Mouse (Mus musculus): ENCODE measurements at regions not wholly inside any gene's neighbourhood (a gene's known extent, or its start where the extent isn't known, plus 50 kb on each side); places are given as distances from the start of the nearest gene placed in this dataset.
"Not testable (repeated sequence)": the region's sequence is repeated elsewhere in the genome, so short reads cannot be mapped to it uniquely, and the experiment has no call there.

DNA sequence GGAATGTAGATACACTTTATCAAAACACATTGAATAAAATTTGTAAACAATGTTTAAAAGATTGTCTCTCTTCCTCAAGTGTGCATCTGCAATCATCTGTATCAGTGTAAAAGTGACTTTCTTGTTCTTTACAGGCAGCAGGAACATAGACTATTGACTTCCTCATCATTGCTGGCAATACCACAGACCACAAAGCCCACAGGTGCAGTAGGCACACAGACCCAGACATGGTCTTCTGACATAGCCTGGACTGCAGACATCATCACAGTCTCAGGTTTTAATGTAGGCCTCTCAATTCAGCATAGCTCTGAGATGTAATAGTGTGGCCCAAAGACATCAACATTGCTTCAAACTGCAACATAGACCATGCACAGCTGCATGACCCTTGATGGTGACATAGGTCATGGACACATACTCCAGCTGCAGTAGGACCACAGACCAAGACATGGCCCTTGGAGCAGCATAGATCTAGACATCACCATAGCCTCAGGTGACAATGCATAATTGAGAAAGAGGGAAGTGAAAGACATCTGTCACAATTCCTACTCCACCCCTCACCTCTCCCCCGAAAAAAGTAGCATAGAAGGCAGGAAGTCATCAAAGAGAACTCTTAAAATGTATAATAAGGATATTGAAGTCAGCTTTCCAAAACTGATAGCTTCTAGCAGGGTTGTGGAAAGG, 74.1 kb upstream of the Speer2 start:
- DNase-seq (ENCODE audit: low spot score): no peak

DNA sequence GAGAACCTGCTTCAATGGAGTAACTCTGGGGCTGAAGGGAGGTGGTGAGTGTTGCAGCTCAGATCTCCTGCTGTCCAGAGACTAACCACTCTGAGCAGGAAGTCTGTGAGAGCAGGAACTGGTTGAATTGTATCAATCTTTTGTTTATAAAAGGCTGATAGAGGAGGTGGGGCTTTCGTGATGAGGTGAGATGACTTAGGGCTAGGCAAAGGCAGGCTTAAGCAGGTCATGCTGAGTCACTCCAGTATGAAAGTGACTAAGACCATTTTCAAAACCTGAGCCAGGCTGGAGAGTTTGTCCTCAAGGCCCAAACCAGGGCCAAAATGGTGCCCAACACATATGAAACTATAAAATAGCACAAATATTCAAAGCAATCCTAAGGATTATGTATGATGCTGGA, 80.1 kb upstream of the Speer2 start:
- no peak for DNase-seq (ENCODE audit: low spot score)

- DNase-seq (ENCODE audit: low spot score): no peak
These were observed 85.2 kb upstream of the Speer2 start for GRCm38 (mm10) chr16:69948783-69949182.

DNA sequence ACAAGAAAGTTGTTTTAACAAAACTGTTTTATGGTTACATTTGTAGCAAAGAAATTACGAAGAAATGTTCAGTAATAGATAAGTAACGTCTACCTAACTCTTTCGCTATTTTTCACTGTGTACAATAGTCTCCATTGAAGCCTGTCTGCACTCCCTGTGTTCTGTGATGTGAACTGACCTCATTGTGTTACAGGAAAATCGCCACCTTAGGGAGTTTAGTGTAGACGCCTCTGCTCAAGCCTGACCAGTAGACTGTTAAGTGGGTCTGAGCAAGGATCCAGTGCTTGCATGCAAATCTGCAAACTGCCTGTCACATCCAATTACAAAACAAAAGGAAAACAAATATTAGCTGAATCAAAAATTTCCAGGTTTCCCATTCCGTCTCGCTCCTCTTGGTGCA, 85.8 kb upstream of the Speer2 start:
- DNase-seq (ENCODE audit: low spot score): no peak

DNA sequence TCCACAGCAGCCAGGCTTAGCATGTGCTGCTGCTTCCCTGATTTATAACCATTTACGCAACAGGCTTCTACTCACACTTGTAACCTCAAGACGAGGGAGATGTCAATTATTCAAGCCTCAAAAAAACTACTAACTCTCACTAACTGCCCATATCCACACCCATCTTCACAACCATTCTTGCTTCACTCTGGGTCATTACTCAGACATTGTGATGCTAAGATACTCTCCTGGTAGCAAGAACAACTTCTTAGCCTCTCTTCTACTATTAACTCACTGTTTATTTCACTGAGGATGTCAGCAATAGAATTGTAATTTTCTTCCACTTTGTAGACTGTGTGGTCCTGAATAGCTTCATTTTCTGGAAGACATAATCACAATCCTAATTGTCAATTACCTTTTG, 88.0 kb upstream of the Speer2 start:
- no peak for DNase-seq (ENCODE audit: low spot score)

- not testable (repeated sequence) for DNase-seq (ENCODE audit: low spot score)
These were observed 103.0 kb upstream of the Speer2 start for GRCm38 (mm10) chr16:69966561-69966960.

- DNase-seq (ENCODE audit: low spot score): no peak
These were observed 116.4 kb upstream of the Speer2 start for GRCm38 (mm10) chr16:69979813-69980527.

DNA sequence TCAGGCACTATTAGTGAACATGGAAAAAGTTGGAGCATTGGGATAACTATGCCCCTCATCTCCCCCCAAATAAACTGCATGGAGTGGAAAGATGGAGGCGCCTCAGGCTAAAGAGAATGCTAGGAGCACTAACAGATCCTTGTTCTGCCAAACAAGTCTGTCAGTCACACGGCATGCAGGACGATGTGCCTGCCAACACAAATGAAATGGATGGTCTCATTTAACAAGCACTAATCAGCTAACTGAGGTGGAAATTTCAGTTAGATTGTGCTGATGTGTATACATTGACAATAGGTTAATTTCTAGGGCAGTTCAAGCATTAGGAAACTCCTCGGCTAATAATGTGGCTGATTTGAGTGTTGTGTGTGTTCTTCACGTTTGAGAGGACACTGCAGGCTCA, 120.8 kb upstream of the Speer2 start:
- DNase-seq (ENCODE audit: low spot score): no peak

GRCm38 (mm10) chr16:69991907-69992470, 128.4 kb upstream of the Speer2 start:
- DNase-seq (ENCODE audit: low spot score): no peak

DNA sequence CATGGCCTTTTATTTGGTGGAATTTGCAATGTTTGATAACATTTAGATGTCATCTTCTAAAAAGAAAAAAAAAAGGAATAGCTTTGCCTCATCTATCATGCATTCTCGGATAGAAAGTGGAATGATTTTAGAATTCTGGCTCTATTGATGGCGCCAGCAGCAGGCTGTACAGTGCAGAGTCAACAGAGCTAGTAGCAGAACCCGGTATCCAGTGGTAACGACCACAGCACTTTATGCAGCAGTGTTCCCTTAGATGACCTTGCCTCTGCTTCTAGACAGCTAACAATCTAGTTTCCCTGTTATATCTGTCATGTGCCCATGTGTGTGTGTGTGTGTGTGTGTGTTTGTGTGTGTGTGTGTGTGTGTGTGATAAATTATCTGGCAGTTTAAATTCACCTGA, 129.2 kb upstream of the Speer2 start:
- DNase-seq (ENCODE audit: low spot score): no peak

- DNase-seq (ENCODE audit: low spot score): no peak
These were observed 143.3 kb upstream of the Speer2 start for GRCm38 (mm10) chr16:70006863-70007262.

GRCm38 (mm10) chr16:70016980-70017379, 153.4 kb upstream of the Speer2 start:
- no peak for DNase-seq (ENCODE audit: low spot score)

- DNase-seq (ENCODE audit: low spot score): no peak
These were observed 156.0 kb upstream of the Speer2 start for GRCm38 (mm10) chr16:70019564-70019963.

- no peak for DNase-seq (ENCODE audit: low spot score)
These were observed 157.9 kb upstream of the Speer2 start for GRCm38 (mm10) chr16:70021436-70021835.

DNA sequence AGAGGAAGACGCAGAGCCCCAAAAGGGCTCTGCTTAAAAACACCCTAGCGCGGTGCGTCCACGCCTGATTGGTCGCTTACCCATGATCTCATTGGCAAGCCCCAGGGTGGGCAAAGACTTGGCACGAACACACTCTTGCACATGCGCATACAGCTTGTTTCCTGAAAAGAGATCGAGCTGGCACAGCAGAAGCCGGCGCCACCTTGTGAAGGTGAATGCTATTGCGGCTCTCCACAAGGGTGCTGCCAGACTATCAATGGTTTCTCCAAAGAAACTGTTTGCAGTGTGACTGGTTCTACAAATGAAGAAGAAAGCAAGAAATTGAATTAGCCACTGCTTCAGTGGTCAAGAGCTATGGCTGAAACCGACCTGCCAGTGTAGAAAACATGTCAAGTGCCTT, 165.1 kb upstream of the Speer2 start:
- no peak for DNase-seq (ENCODE audit: low spot score)

GRCm38 (mm10) chr16:70045547-70045946, 182.0 kb upstream of the Speer2 start:
- no peak for DNase-seq (ENCODE audit: low spot score)

- no peak for DNase-seq (ENCODE audit: low spot score)
These were observed 182.5 kb upstream of the Speer2 start for GRCm38 (mm10) chr16:70046009-70046408.

DNA sequence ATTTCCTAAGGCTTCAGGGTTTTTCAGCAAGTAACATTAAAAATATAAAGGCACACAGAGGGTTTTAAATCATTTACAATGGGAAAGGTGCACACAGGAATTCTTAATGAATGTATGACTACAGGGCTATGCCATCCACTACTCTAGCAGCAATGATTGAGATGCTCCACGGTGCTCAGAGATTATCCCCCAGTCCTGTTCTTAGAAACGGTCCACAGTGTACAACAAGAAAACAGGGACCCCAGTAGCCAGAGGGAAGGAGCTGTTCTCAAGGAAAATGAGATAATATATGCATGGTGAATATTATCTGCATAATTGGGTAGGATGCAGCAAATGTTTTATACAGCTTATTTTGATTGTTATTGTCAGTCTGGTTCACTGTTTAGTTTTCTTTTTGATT, 186.3 kb upstream of the Speer2 start:
- no peak for DNase-seq (ENCODE audit: low spot score)

DNA sequence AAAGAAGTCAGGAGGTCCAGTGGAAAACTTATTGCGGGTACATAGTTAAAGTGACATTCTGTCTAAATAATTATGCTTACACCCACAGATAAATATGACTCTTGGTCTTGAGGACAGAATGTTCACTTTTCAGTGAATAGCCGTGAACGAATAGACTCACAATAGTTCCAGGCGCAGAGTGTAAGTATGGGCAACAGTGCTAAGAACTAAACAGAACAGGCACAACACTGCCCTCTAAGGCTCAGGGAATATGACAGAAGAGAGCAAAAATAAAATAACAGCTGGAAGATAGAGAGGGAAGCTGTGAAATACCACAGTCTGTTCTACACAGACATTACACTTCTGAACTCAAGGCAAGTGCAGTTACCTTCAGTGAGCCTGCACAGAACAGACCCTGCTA, 207.9 kb upstream of the Speer2 start:
- no peak for DNase-seq (ENCODE audit: low spot score)

DNA sequence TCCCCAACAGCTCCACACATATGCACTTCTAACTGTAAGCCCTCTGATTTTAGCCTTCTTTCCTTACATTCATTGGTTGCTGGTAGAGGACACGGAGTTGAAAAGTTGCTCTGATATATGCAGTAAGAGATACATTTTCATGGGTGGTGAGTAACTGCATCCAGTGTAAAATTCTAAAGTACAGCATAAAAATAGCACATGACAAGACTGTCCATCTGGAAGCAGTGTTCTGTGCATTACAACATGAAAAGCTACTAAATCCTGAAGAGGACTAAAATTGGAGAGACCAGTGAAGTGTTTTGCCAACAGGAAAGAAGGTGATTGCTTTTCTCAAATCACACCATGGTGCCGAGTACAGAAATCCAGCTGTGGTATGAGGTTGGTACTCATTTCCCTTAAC, 210.2 kb upstream of the Speer2 start:
- DNase-seq (ENCODE audit: low spot score): no peak

DNA sequence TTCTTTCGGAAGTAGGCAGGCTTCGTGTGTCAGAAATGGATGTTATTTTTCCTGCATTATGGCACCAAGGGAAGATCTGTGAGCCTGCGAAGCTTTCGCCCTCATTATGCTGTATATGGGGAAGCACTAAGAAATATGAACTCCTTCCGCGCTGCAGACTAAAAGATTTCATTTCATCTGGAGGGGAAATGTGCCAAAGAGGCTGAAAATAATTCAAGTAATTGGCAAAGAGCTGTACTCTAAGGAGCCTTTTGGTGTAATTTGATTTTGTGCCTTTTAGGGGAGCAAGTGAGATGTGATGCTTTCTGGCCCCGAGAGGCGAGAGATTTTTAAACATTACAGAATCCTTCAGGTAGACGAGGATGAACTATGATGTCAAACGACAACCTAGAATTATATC, 216.0 kb upstream of the Speer2 start:
- no peak for DNase-seq (ENCODE audit: low spot score)

- no peak for DNase-seq (ENCODE audit: low spot score)
These were observed 222.5 kb upstream of the Gbe1 start for GRCm38 (mm10) chr16:70091291-70091690.

DNA sequence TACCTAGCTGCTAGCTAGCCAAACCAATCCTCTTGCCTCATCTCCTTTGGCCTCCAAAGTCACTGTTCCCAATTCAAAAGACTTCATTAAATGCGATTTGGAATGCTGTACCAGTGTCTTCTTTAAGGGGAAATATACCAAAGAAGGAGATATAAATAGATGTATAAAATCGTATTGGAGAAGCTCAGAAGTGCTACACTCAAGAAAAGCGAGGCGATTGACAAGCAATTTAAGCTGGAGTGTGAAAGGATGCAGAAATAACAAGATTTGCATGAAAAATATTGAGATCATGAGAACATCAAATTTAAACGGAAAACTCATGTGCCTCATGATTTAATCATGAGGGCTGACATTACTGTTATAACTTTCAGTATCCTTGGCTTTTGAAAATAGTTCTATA, 221.8 kb upstream of the Gbe1 start:
- DNase-seq (ENCODE audit: low spot score): no peak

- DNase-seq (ENCODE audit: low spot score): no peak
These were observed 220.5 kb upstream of the Gbe1 start for GRCm38 (mm10) chr16:70093224-70093623.

All from layer of hippocampus, adult 9-10 months (tissue).